Mouse (Mus musculus) mature B cell (primary cell): ENCODE results near the gene Pbx3.

Experiments
- in situ Hi-C: fragments of 300-500 bp; cut with MboI; formaldehyde crosslinking; loops from 2 replicates; pipeline ENCODE4 v1.14.3; 2019

Gene Pbx3

DNA sequence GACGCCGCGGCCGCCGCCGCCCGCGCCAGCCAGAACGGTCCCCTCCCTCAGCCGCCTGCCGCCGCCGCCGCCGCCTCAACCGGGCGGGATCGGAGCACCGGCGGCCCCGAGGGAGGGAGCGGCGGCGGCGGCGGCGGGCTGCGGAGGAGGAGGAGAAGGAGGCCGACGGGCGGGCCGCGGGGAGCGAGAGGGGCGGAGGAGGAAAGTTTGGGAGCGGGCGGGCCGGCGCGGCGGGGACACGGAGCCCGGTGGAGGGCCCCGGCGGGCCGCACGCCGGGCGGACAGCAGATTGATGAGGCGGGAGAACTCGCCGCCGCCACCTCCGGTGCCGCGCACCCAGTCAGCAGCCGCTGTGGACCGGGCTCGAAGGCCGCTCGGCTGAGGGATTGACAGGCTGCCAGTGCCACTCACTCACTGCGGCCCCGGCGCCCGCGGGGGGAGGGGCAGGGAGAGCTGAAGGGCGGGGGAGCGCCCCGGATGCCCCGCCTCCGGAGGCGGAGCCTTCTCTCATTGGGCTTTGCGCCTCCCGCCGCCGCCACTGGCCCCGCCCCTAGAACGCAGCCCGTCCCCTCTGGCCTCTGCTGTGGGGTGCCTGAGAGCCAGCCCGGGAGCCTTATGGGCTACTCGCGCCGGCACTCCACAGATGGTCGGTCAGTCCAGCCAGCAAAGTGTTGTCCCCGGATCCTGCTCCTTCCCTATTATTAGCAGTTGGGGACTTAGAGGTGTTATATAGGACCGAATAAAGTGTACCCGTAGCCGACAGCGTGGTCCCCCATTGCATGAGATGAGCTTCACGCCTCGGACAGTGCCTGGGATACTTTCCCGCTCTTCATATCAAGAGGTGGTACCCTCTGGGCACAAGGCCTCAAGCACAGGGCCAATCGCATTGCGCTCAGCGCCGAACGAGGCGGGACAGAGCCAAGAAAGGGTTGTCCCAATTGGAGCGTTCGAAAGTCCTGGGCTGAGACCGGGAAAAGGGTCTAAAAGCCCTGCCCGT is at the start of gene Pbx3:
Pbx3 (minus strand) TSS at position 838 of the 997 bp plus-strand sequence.
- in situ Hi-C loops = no loop called here

DNA sequence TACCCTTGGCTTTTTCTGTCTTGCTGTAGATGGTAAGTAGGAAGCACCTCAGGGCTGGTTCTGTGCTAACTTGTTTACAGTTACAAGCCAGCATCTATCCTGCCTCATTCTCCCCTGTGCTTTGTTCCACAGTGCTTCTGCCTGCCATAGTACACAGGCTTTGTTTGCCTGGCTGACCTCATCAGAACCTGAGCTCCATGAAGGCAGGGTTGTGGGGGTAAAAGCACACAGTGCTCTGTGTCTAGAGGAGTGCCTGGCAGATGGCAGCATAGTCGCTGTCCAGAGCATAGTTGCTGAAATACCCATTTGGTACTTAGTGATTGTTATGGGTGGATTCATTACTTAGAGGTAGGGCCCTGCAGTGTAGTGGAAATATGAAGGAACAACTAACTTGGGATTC is 47.3 kb upstream of the Pbx3 start:
- in situ Hi-C loops = no loop called here

DNA sequence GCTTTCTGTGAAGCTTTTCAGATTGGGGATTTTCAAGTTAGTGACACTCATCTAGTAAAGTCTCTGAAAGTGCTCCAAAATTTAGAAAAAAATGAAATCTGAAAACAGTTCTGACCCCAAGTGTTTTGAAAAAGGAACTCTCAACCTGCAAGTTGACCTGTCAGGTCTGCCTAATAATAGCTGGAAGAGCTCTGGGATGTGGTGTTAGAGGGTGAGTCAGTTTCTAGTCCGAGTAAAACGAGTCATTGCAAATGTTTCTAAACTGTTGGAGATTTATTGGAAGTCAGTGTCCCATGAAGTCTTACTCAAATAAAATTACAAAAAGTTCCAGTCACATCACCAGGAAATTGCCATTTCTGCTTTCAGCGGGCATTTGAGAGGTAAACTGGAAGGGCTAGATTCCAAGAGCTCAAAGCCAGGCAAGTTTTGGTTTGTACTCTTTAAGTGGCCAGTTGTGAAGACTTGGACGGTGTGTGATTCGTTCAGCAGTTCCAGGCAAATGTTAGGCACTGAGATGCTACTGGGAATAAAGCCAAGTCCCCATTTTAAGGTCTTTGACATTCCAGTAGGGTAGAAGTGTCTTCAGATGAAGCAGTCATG is 36.9 kb upstream of the Pbx3 start:
- in situ Hi-C loops = no loop called here

DNA sequence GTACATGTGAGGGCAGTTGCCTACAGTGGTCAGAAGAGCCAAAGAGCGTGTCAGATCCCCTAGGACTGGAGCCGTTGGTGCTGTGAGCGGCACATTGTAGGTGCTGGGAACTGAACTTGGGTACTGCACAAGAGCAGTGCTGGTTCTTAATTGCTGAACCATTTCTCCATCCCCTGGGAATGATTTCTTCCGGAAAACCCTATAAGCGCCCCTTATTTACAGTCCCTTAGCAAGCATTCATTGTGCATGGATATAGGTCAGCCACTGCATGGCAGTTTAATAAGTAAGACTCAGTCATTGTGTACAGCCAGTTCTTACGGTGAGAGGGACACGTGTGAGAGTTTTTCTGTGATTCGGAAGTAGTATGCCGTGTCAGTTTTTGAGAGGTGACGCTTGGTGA is 35.4 kb upstream of the Pbx3 start:
- in situ Hi-C loops = no loop called here

DNA sequence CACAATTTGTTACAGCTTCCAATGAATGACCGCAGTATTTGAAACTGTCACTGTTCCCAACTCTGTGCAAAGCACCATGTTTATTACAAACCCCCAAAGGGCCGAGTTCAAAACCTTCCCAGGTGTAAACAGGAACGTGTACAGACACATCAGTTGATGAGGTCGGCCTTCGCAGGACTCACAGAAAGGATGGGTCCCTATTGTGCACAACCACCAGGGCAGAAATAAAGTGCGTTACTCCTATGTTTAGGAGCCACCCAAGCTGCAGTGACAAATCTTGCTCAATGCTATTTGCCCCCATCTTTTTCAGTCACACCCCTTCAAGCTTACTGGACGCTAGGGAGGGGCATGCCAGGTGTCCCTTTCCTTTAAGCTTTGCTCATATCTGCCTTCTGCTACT is 34.7 kb upstream of the Pbx3 start:
- in situ Hi-C loops = no loop called here

DNA sequence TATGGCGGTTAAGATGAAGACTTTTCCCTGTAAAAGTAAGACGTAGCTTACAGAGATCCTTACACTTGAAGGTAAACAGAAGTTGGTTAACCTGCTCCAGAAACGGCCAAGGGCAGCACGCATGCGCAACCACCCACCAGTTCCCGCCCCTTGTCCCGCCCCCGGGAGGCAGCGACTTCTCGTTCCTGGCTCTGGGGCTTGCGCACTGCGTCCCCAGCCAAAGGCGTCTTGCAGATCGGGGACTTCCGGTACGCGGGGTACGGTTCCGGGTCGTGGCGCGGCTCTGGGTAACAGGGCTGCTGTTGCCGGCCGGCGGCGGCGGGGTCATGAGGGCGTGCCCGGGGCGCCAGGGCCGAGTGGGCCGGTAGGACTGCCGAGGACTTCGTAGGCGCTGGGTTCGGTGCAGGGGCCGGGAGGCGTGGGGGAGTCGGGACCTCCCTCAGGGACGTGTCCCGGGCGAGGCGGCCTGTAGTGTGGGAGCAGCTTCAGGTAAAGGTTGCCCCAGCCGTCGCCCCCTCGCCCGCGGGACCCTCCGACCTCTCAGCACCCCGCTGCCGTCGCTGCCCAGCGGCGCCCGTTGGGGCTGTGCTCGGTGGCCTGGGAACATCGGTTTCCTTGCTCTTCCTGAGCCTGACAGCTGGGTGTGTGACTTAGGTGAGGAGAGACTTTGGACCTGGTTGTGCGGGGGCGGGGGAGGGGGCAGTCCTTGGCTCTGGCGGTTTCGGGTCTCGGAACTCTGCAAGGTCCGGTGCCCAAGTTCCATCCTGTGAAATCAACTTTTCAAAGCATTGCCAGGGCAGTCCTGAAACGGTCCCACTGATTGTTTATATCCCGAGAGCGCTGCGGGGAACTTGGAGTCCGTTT is 33.9 kb upstream of the Pbx3 start, which contains the start of gene Mapkap1:
Mapkap1 (plus strand) TSS at position 171 of the 864 bp plus-strand sequence.
- in situ Hi-C loops = no loop called here

DNA sequence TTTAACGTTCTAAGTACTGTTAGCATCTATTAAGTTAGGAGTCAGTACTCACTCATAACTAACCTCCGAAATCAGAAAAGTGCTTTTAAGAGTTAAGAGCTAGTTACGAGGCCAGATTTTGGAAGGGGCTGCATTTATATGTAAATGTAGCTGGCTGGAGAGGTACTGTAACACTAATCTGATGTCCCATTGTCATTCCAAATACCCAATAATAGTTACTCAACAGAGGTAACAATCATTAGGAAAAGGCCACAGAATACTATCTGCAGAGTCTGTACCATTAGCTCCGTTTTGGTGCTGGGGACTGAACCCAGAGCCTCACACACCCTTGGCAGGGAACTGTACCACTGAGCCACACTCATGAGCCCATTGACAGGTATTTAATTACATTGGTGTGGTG is 26.6 kb upstream of the Pbx3 start:
- in situ Hi-C loops = no loop called here

DNA sequence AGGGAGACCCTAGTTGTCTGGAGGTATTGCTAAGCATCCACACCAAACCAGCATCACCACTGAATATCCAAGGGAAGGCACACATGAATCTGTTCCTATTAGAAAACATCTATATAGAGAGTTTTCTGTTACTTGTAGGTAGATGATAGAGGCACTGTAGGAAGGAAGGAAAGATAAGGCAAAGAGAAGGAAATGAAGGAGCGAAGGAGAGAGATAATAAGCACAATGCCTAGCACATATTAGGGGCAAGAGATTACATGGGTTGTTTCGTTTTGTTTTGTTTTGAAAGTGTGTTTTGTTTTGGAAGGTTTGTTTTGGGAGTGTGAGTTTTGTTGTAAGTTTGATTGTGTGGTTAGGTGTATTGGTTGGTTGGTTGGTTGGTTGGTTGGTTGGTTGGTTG is 6.0 kb upstream of the Pbx3 start:
- in situ Hi-C loops = no loop called here

- in situ Hi-C loops = no loop called here
These were observed 1.4 kb upstream of the Pbx3 start for GRCm38 (mm10) chr2:34374349-34374748.

GRCm38 (mm10) chr2:34373886-34374285 is 944 bp upstream of the Pbx3 start:
- in situ Hi-C loops = no loop called here

GRCm38 (mm10) chr2:34371441-34372304 is 1.3 kb downstream of the Pbx3 start:
- in situ Hi-C loops = no loop called here

DNA sequence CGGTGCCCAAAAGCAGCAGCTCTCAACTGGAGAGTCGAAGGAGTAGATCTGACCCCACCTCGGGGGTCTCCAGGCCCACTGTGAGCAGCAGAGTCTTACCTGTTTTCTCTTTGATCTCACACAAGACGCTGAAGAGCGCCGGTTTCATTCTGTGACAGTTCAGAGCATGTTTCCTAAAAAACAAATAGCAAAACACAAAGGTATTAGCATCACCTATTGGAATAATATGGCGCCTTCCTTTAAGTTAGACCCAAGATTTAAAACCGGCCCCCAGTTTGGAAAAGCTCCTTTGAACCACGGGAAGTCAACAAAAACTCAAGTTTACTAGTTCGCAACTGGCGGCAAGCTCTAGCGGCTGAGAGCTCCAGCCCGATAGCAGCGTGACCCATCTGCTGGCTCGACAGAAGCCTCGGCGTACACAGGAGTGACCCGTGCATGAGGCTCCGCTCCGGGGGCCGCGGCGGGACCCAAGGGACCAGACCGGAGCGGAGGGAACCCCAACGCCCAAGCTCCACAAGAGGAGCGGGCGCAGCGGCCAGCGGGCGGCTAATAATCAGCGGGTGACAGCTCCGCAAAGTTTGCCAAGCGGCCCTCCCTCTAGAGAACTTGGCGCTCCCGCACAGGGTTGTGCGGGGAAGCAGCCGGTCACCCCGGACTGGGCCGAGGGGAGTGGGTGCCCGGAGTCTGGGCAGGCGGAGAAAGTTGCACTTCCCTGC is 2.1 kb downstream of the Pbx3 start:
- in situ Hi-C loops = no loop called here

- in situ Hi-C loops = no loop called here
These were observed 2.6 kb downstream of the Pbx3 start for GRCm38 (mm10) chr2:34370349-34370724.

DNA sequence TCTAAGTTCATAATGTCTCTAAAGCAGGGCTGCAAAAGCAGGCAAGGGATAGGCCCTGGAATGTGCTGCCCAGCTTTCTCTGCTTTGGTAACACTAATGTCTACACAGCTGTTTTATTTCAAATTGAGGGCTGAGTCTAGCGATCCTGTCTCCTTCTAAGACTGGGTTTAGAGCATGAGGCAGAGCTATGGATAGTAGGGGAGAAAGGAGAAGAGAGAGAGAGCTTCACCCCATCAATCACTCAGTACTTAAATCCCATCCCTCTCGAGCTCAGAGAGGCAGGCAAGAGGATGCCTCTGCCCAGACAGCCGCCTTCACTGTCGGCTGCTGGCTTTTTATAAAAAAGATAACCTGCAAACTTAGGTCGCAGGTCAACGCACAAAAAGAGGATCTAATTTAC is 4.5 kb downstream of the Pbx3 start:
- in situ Hi-C loops = no loop called here

DNA sequence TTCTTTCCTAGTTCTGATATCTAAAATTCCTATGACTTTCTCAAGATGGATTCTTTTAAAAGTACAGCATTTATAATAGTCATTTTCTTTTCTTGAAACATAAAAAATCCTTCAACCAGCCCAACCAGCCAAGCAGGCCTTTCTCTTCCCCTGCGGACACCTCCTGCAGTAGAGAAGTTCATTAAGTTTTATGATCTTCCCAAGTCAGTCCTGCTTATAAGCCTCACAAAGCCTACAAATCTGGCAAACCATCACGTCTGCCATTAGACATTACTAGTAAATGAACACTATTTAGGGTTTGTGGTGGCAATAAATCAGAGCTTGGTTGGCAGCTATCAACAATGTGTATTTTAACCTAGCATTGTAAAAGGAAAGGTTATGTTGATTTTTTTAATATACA is 5.9 kb downstream of the Pbx3 start:
- in situ Hi-C loops = no loop called here

GRCm38 (mm10) chr2:34363678-34364077 is 9.3 kb downstream of the Pbx3 start:
- in situ Hi-C loops = no loop called here

- in situ Hi-C loops = no loop called here
These were observed 17.1 kb downstream of the Pbx3 start for GRCm38 (mm10) chr2:34355801-34356211.

- in situ Hi-C loops = no loop called here
These were observed 20.9 kb downstream of the Pbx3 start for GRCm38 (mm10) chr2:34352006-34352405.

DNA sequence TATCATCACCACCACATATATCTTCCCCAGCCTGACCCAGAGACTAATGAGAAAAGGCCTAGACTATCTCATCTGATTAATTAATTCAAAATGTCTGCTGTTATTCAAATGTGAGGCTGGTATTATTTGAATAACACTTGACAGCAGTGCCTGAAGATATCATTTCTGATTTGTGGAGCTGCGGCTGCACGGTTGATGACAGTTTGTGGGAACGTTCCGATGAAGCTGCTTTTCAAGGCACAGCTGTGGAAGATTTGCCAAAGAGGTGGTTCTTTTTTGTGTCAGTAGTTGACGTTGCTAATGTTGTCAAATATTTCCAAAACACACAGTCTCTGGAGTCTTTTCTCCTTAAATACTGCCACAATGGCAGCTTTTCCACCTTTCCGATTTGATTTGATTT is 25.8 kb downstream of the Pbx3 start:
- in situ Hi-C loops = no loop called here

- in situ Hi-C loops = no loop called here
These were observed 74.3 kb downstream of the Pbx3 start for GRCm38 (mm10) chr2:34298664-34299063.

DNA sequence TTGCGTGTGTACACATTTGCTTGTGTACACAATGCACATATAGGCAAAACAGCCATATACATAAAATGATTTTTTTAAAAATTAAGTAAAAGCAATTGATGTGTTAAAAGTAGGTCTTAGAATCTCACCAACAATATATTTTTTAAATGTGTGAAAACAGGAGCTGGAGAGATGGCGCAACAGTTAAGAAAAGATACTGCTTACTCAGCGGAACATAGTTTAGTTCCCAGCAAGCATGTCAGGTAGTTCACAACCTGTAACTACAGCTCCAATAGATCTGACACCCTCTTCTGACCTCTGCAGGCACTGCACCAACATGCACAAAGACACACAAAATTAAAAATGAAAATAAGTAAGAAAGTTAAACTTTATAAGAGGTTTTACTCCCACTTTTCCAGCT is 74.7 kb downstream of the Pbx3 start:
- in situ Hi-C loops = no loop called here
